Mouse (Mus musculus) heart, adult 2 months (tissue): ENCODE measurements around the gene 1700028J19Rik. TPM values are rescaled to one million over a fixed set of nuclear protein-coding genes. Genes with fewer than 3 reads are reported as not detected.
A peak's percentile ranks its signal among the peaks of the same experiment; 100 is the strongest.

Source experiments
- DNase-seq, 2 experiments: peaks; one replicate each; pipeline ENCODE4 v3.0.0; 2021
- H3K27ac ChIP-seq: fragments of 200-600 bp; 2 replicates; pipeline ENCODE4 v1.8.1; 2022
- H3K27me3 ChIP-seq: fragments of 200-500 bp; 2 replicates; pipeline ENCODE4 v1.6.1; 2012; ENCODE audit warnings: mild to moderate bottlenecking, low read length, inconsistent platforms, mixed read lengths; ENCODE audit not compliant: control insufficient read depth, insufficient read depth
- H3K36me3 ChIP-seq: fragments of 200-500 bp; 2 replicates; pipeline ENCODE4 v1.6.1; 2012; ENCODE audit warnings: low read length, inconsistent platforms; ENCODE audit not compliant: control insufficient read depth, insufficient read depth
- H3K4me1 ChIP-seq: fragments of 200-500 bp; 2 replicates; pipeline ENCODE4 v1.6.1; 2011; ENCODE audit warnings: low read length; ENCODE audit not compliant: control insufficient read depth, insufficient read depth
- H3K4me3 ChIP-seq: fragments of 200-600 bp; 2 replicates; pipeline ENCODE4 v1.8.1; 2022
- H3K79me2 ChIP-seq: fragments of 200-500 bp; replicated peaks from 2 replicates; pipeline ENCODE4 v1.6.1; 2012; ENCODE audit warnings: mild to moderate bottlenecking, inconsistent platforms, low read length, moderate library complexity, mixed read lengths; ENCODE audit not compliant: control insufficient read depth, insufficient read depth
- H3K9ac ChIP-seq: fragments of 200-500 bp; 2 replicates; pipeline ENCODE4 v1.6.1; 2012; ENCODE audit warnings: low read depth, mild to moderate bottlenecking, control low read depth, inconsistent platforms, low read length, mixed read lengths
- CTCF ChIP-seq: fragments of 200-600 bp; IDR thresholded peaks from 2 replicates; pipeline ENCODE4 v1.8.1; 2022; ENCODE audit warnings: antibody characterized with exemption, mild to moderate bottlenecking, moderate library complexity
- EP300 ChIP-seq: fragments of 200-500 bp; IDR thresholded peaks from 2 replicates; pipeline ENCODE4 v1.6.1; 2011; ENCODE audit warnings: low read depth, low read length, control low read depth; ENCODE audit not compliant: insufficient read depth
- POLR2A ChIP-seq: fragments of 200-500 bp; IDR thresholded peaks from 2 replicates; pipeline ENCODE4 v1.6.1; 2011; ENCODE audit warnings: mild to moderate bottlenecking, low read depth, low read length, control low read depth; ENCODE audit not compliant: insufficient read depth
- WGBS: fragments of 180-500 bp; shearing (Covaris S2); methylation state at CpG from one replicate; pipeline ENCODE4 v1.1.7; 2018; 5-methylcytosine and 5-hydroxymethylcytosine counted together
- intact Hi-C: fragments of 180-260 bp; cut with DNase I; formaldehyde crosslinking; loops from one replicate; pipeline ENCODE4 v1.15.1; 2025
- polyA plus RNA-seq: library from polyadenylated mRNA; depleted of rRNA; stranded (reverse); fragments of >200 nt; gene quantifications from 2 replicates; pipeline ENCODE4 v1.2.3, GENCODE M21; 2012
- total RNA-seq, 2 experiments: library from RNA; stranded (reverse); gene quantifications; 2 replicates each; pipeline ENCODE4 v1.2.3; 2021

Gene 1700028J19Rik
- total and polyA plus RNA-seq, 3 experiments: 0.68 to 2.1 (median 0.70) TPM

DNA sequence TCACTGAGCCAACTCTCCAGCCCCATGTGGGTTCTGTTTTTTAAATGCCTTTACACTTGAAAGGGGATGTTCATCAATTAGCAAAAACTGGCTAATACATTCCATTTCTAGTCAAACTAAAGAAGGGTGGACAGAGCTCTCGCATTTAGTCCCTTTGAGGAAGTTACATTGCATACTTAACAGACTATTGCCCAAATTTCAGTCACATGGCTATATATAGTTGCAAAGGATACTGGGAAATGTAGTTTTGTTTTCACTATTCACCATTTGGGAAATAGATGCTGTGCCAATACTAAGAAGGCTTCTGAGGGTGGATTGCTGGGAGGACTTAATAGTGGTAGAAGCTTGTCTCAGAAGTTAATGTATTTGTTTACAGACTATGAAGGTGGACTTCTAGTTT is 34.5 kb upstream of the 1700028J19Rik start:
- H3K4me3 ChIP-seq: no peak overlapping the region
- WGBS: 42% methylated on average over 1 of the region's 1 CpGs
- H3K79me2 ChIP-seq: no peaks in the 10 kb centered on the region
- H3K27ac ChIP-seq: no peak overlapping the region
- H3K27me3 ChIP-seq: peaks cover 2% of the 10 kb centered on the region; the same call in 1 of the 2 replicates
- no peaks in the 10 kb centered on the region for H3K36me3 ChIP-seq
- no peak for TF ChIP-seq CTCF
- TF ChIP-seq EP300: no peak
- TF ChIP-seq POLR2A: no peak
- intact Hi-C loops: no loop called here
- DNase-seq: no peak
- no peak overlapping the region for H3K9ac ChIP-seq
- no peaks in the 10 kb centered on the region for H3K4me1 ChIP-seq

DNA sequence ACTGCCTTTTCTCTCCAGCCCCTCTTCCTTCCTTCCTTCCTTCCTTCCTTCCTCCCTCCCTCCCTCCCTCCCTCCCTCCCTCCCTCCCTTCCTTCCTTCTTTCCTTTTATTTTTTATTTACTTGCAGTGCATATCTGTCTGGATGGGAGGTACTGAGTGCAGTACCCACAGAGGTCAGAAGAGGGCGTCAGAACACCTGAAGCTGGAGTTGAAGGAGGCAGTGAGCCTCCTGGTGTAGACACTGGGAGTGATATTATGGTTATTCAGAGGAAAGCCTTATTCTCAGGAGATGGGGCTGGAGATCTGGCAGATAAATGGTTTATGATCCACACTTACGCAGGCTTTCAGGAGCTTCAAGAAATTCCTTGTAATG is 30.7 kb upstream of the 1700028J19Rik start:
- Histone ChIP-seq H3K9ac (no peak overlapping the region), H3K27me3 (peaks cover 2% of the 10 kb centered on the region; the same call in 1 of the 2 replicates), H3K36me3 (no peaks in the 10 kb centered on the region), H3K27ac (no peak overlapping the region), H3K4me3 (no peak overlapping the region), H3K4me1 (no peaks in the 10 kb centered on the region), H3K79me2 (no peaks in the 10 kb centered on the region)
- TF ChIP-seq EP300 (no peak), POLR2A (no peak), CTCF (peak; percentile 50)
- whole genome bisulfite sequencing: 45% methylated on average over 2 of the region's 2 CpGs
- intact Hi-C loops: no loop called here
- no peak for DNase-seq

DNA sequence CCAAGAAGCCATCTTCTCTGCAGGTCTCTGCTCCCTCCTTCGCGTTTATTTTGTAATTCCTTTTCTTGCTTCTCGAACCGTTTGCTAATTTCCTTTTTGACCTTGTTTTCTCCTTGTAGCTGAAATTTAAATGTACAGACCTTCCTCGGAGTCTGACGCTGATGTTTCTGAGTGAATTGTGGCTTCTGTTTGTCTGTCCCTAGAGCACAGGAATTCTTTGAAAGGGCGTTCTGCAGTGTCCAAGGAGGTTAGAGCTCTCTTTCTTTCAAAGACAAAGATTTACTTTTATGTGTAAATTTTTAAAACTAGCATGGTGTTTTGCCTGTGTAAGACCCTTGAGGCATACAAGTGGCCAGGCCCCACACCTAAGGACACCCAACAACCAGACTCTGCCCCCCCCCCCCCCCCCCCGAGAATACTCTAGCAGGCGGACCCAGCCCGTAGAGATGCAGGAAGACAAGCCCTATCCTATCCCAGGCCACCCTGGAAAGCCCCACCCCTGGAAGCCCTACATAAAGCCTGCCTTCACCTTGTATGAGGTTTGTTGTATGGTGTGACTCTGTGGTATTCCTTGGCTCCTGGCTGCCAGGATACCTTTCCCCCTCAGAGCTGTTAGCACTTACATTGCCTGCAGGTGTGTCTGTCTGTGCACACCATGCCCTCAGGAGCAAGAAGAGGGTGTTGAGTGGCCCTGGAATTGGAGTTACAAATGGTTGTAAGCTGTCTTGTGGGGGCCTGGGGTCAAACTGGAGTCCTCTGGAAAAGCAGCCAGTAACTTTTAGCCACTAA is 30.2 kb upstream of the 1700028J19Rik start:
- DNase-seq: no peak
- Histone ChIP-seq H3K36me3 (no peaks in the 10 kb centered on the region), H3K27me3 (peaks cover 2% of the 10 kb centered on the region; the same call in 1 of the 2 replicates), H3K79me2 (no peaks in the 10 kb centered on the region), H3K4me1 (no peaks in the 10 kb centered on the region), H3K27ac (no peak overlapping the region), H3K4me3 (no peak overlapping the region), H3K9ac (no peak overlapping the region)
- 61% methylated on average over 10 of the region's 10 CpGs for WGBS
- intact Hi-C loops: no loop called here
- TF ChIP-seq POLR2A (no peak), EP300 (no peak), CTCF (no peak)

DNA sequence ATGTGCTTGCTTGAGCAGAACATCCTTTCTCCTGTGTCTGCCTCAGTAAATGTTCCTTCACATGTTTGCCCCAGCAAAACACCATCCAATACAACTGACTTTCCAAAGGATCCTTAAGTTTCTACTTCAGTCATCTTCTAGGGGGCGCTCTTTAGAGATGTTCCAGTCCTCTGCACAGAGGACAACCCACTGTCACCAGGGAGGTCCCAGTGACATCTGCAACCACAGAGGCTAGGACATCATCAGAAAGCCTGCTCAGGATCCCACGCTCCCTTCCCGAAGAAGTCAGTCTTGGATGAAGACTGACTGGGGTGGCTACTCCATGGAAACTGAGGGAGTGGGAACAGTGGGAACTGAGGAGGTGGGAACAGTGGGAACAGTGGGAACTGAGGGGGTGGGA is 29.1 kb upstream of the 1700028J19Rik start:
- intact Hi-C loops: no loop called here
- Histone ChIP-seq H3K4me3 (no peak overlapping the region), H3K36me3 (no peaks in the 10 kb centered on the region), H3K9ac (no peak overlapping the region), H3K27ac (no peak overlapping the region), H3K4me1 (no peaks in the 10 kb centered on the region), H3K27me3 (no peaks in the 10 kb centered on the region; the same call in 1 of the 2 replicates), H3K79me2 (no peaks in the 10 kb centered on the region)
- DNase-seq: no peak
- no peak for TF ChIP-seq CTCF
- no peak for TF ChIP-seq EP300
- TF ChIP-seq POLR2A: no peak
- 72% methylated on average over 3 of the region's 3 CpGs for WGBS

DNA sequence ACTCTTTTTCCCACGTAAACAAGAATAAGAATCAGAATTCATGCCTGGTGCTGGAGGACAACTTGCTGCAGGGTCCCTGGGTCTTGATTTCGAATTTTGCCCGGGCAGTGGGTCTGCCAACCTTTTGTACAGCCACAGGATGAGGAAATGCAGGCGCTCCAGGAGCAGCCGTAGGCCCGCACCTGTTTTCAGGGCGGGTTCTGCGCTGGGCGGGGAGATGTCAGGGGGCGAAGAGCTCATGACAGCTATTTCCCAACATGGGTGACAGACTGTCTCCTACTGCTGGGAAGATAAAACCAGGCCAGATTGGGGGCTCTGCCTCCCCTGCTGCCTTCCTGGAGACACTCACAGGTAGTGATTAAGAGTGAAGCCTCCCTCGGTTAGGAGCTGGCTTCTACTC is 27.6 kb upstream of the 1700028J19Rik start:
- intact Hi-C loops: no loop called here
- Histone ChIP-seq H3K79me2 (no peaks in the 10 kb centered on the region), H3K4me1 (no peaks in the 10 kb centered on the region), H3K36me3 (no peaks in the 10 kb centered on the region), H3K27ac (no peak overlapping the region), H3K9ac (no peak overlapping the region), H3K4me3 (no peak overlapping the region), H3K27me3 (no peaks in the 10 kb centered on the region; the same call in 1 of the 2 replicates)
- TF ChIP-seq EP300 (no peak), POLR2A (no peak), CTCF (no peak)
- WGBS: 34% methylated on average over 11 of the region's 11 CpGs
- DNase-seq: no peak

DNA sequence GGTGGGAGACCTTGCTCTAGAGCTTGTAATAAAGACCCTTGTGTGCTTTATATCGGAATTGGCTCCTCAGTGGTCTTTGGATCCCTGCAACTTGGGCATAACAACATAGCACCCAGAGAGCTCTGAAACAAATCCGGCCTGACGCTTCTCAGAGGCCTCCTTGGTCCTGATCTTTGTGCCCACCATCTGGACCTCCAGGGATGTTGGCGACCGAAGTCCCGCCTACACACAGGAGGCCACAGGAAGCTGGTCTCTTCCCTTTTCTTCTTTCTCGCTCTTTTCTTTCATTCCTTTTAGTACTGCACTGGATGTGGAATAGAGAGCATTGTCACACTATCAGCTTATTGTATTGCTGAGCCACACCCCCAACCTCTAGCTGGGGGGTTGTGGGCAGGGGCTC is 27.0 kb upstream of the 1700028J19Rik start:
- WGBS: 61% methylated on average over 7 of the region's 7 CpGs
- TF ChIP-seq CTCF: no peak
- TF ChIP-seq EP300: no peak
- no peak for TF ChIP-seq POLR2A
- Histone ChIP-seq H3K4me3 (no peak overlapping the region), H3K36me3 (no peaks in the 10 kb centered on the region), H3K9ac (no peak overlapping the region), H3K79me2 (no peaks in the 10 kb centered on the region), H3K27me3 (no peaks in the 10 kb centered on the region; the same call in 1 of the 2 replicates), H3K4me1 (no peaks in the 10 kb centered on the region), H3K27ac (no peak overlapping the region)
- no peak for DNase-seq
- intact Hi-C loops: no loop called here
